Mouse (Mus musculus) right cerebral cortex, postnatal 36 days (tissue): ENCODE measurements around the gene Erc2.

ENCODE experiments used
- DNase-seq, 2 experiments: peaks; one replicate each; pipeline ENCODE4 v3.0.0; 2022; ENCODE audit warnings: low spot score in 2 of 2, mixed read lengths in 1 of 2

Gene Erc2

GRCm38 (mm10) chr14:28288926-28289325 lies 666.7 kb downstream of the Erc2 start:
- no peak for DNase-seq

GRCm38 (mm10) chr14:28293921-28294320 lies 671.7 kb downstream of the Erc2 start:
- no peak for DNase-seq

- no peak for DNase-seq
Observed at GRCm38 (mm10) chr14:28295145-28295544, 672.9 kb downstream of the Erc2 start.

- no peak for DNase-seq
Observed at GRCm38 (mm10) chr14:28300095-28300494, 677.9 kb downstream of the Erc2 start.

- no peak for DNase-seq
Observed at GRCm38 (mm10) chr14:28301251-28301650, 679.0 kb downstream of the Erc2 start.

GRCm38 (mm10) chr14:28304131-28304530 lies 681.9 kb downstream of the Erc2 start:
- no peak for DNase-seq

GRCm38 (mm10) chr14:28308661-28309060 lies 686.4 kb downstream of the Erc2 start:
- DNase-seq: no peak

GRCm38 (mm10) chr14:28316851-28317250 lies 694.6 kb downstream of the Erc2 start:
- DNase-seq: no peak

GRCm38 (mm10) chr14:28321916-28322534 lies 699.8 kb downstream of the Erc2 start:
- no peak for DNase-seq

GRCm38 (mm10) chr14:28323243-28323642 lies 701.0 kb downstream of the Erc2 start:
- DNase-seq: no peak

- DNase-seq: no peak
Observed at GRCm38 (mm10) chr14:28323727-28324126, 701.5 kb downstream of the Erc2 start.

- DNase-seq: no peak
Observed at GRCm38 (mm10) chr14:28326456-28326855, 704.2 kb downstream of the Erc2 start.

GRCm38 (mm10) chr14:28328512-28328911 lies 706.3 kb downstream of the Erc2 start:
- DNase-seq: no peak

- no peak for DNase-seq
Observed at GRCm38 (mm10) chr14:28331108-28331507, 708.9 kb downstream of the Erc2 start.

GRCm38 (mm10) chr14:28332351-28332953 lies 710.2 kb downstream of the Erc2 start:
- DNase-seq: no peak

- no peak for DNase-seq
Observed at GRCm38 (mm10) chr14:28339146-28339545, 716.9 kb downstream of the Erc2 start.

- no peak for DNase-seq
Observed at GRCm38 (mm10) chr14:28349129-28349528, 726.9 kb downstream of the Erc2 start.

GRCm38 (mm10) chr14:28356031-28356430 lies 733.8 kb downstream of the Erc2 start:
- no peak for DNase-seq

GRCm38 (mm10) chr14:28359502-28359901 lies 737.3 kb downstream of the Erc2 start:
- no peak for DNase-seq

GRCm38 (mm10) chr14:28359983-28360382 lies 737.8 kb downstream of the Erc2 start:
- DNase-seq: no peak

GRCm38 (mm10) chr14:28362336-28362735 lies 740.1 kb downstream of the Erc2 start:
- no peak for DNase-seq

GRCm38 (mm10) chr14:28370713-28371112 lies 748.5 kb downstream of the Erc2 start:
- no peak for DNase-seq

- DNase-seq: no peak
Observed at GRCm38 (mm10) chr14:28371651-28372050, 749.4 kb downstream of the Erc2 start.

GRCm38 (mm10) chr14:28375642-28376091 lies 753.4 kb downstream of the Erc2 start:
- DNase-seq: no peak
